Mouse (Mus musculus): ENCODE results near the gene Gm20683. TPM values are rescaled to one million over a fixed set of nuclear protein-coding genes. Genes with fewer than 3 reads are reported as not detected.
"Not testable (repeated sequence)": the region's sequence is repeated elsewhere in the genome, so short reads cannot be mapped to it uniquely, and the experiment has no call there.

The Gm20683 gene
- polyA plus RNA-seq, 1 experiment from 2014 or later = 1.3 TPM

GRCm38 (mm10) chr17:25817662-25818061 lies 23.9 kb downstream of the Gm20683 start:
- H3K4me1 ChIP-seq (replicated peaks; ENCODE audit: control insufficient read depth, insufficient read depth, low read length) = 0 out of 2 replicates have a peak, but pooled peaks cover 2% of the 10 kb centered on the region
- H3K27me3 ChIP-seq (ENCODE audit: control insufficient read depth, insufficient read depth, low read length) = peaks cover 31% of the 10 kb centered on the region
- ATAC-seq (ENCODE audit: low FRiP score) = no peak
- H3K27ac ChIP-seq (ENCODE audit: low read depth, low read length) = no peak overlapping the region
- H3K4me2 ChIP-seq (replicated peaks; ENCODE audit: low read depth, low read length) = no peak overlapping the region
- WGBS = 87% methylated on average over 11 of the region's 11 CpGs
- no peaks in the 10 kb centered on the region for H3K36me3 ChIP-seq (ENCODE audit: control insufficient read depth, insufficient read depth, low read length)
- DNase-seq (ENCODE audit: low spot score) = no peak
- H3K9me3 ChIP-seq (ENCODE audit: control insufficient read depth, low read length) = no peaks in the 10 kb centered on the region
- no peak overlapping the region for H3K4me3 ChIP-seq (ENCODE audit: low read depth, low read length)
- no peak overlapping the region for H3K9ac ChIP-seq (ENCODE audit: low read depth, low read length)

- peak; percentile 87 for DNase-seq (ENCODE audit: low spot score)
- H3K27me3 ChIP-seq (ENCODE audit: control insufficient read depth, insufficient read depth, low read length) = peaks cover 13% of the 10 kb centered on the region
- WGBS = 3% methylated on average over 20 of the region's 20 CpGs
- H3K36me3 ChIP-seq (ENCODE audit: control insufficient read depth, insufficient read depth, low read length) = no peaks in the 10 kb centered on the region
- no peak overlapping the region for H3K27ac ChIP-seq (ENCODE audit: low read depth, low read length)
- H3K9ac ChIP-seq (ENCODE audit: low read depth, low read length) = no peak overlapping the region
- H3K4me3 ChIP-seq (ENCODE audit: low read depth, low read length) = no peak overlapping the region
- H3K4me2 ChIP-seq (replicated peaks; ENCODE audit: low read depth, low read length) = 0 out of 2 replicates have a peak overlapping the region, but pooled peaks have one; percentile 9
- H3K4me1 ChIP-seq (replicated peaks; ENCODE audit: control insufficient read depth, insufficient read depth, low read length) = peaks cover 10% of the 10 kb centered on the region; the same call in 1 of the 2 replicates
- H3K9me3 ChIP-seq (ENCODE audit: control insufficient read depth, low read length) = no peaks in the 10 kb centered on the region
- no peak for ATAC-seq (ENCODE audit: low FRiP score)
Observed at GRCm38 (mm10) chr17:25813471-25813870, 28.1 kb downstream of the Gm20683 start.

- H3K27ac ChIP-seq (ENCODE audit: low read depth, low read length) = no peak overlapping the region
- H3K9me3 ChIP-seq (ENCODE audit: control insufficient read depth, low read length) = no peaks in the 10 kb centered on the region
- no peak overlapping the region for H3K4me3 ChIP-seq (ENCODE audit: low read depth, low read length)
- DNase-seq (ENCODE audit: low spot score) = no peak
- 78% methylated on average over 4 of the region's 4 CpGs for WGBS
- H3K9ac ChIP-seq (ENCODE audit: low read depth, low read length) = no peak overlapping the region
- H3K36me3 ChIP-seq (ENCODE audit: control insufficient read depth, insufficient read depth, low read length) = no peaks in the 10 kb centered on the region
- no peak for ATAC-seq (ENCODE audit: low FRiP score)
- peaks cover 2% of the 10 kb centered on the region; the same call in 1 of the 2 replicates for H3K27me3 ChIP-seq (ENCODE audit: control insufficient read depth, insufficient read depth, low read length)
- peaks cover 10% of the 10 kb centered on the region; the same call in 1 of the 2 replicates for H3K4me1 ChIP-seq (replicated peaks; ENCODE audit: control insufficient read depth, insufficient read depth, low read length)
- peak overlapping the region; percentile 87 for H3K4me2 ChIP-seq (replicated peaks; ENCODE audit: low read depth, low read length)
Observed at GRCm38 (mm10) chr17:25810890-25811289, 30.7 kb downstream of the Gm20683 start.

- Histone ChIP-seq H3K4me2 (replicated peaks; ENCODE audit: low read depth, low read length) (peak overlapping the region; percentile 87), H3K4me3 (ENCODE audit: low read depth, low read length) (peak overlapping the region; percentile 84), H3K27me3 (ENCODE audit: control insufficient read depth, insufficient read depth, low read length) (peaks cover 2% of the 10 kb centered on the region; the same call in 1 of the 2 replicates), H3K9me3 (ENCODE audit: control insufficient read depth, low read length) (no peaks in the 10 kb centered on the region), H3K9ac (ENCODE audit: low read depth, low read length) (peak overlapping the region; percentile 95), H3K4me1 (replicated peaks; ENCODE audit: control insufficient read depth, insufficient read depth, low read length) (peaks cover 10% of the 10 kb centered on the region; the same call in 1 of the 2 replicates), H3K27ac (ENCODE audit: low read depth, low read length) (peak overlapping the region; percentile 98), H3K36me3 (ENCODE audit: control insufficient read depth, insufficient read depth, low read length) (no peaks in the 10 kb centered on the region)
- peak; percentile 49 for DNase-seq (ENCODE audit: low spot score)
- 8% methylated on average over 25 of the region's 25 CpGs for WGBS
- ATAC-seq (ENCODE audit: low FRiP score) = peak; percentile 77
Observed at GRCm38 (mm10) chr17:25809606-25810340, 31.8 kb downstream of the Gm20683 start.

- Histone ChIP-seq H3K9me3 (ENCODE audit: control insufficient read depth, low read length) (no peaks in the 10 kb centered on the region), H3K27ac (ENCODE audit: low read depth, low read length) (peak within 1 kb of the TSS; percentile 98), H3K9ac (ENCODE audit: low read depth, low read length) (peak within 1 kb of the TSS; percentile 95), H3K4me3 (ENCODE audit: low read depth, low read length) (peak within 1 kb of the TSS; percentile 84), H3K27me3 (ENCODE audit: control insufficient read depth, insufficient read depth, low read length) (peaks cover 2% of the 10 kb centered on the region; the same call in 1 of the 2 replicates), H3K4me2 (replicated peaks; ENCODE audit: low read depth, low read length) (peak within 1 kb of the TSS; percentile 87), H3K36me3 (ENCODE audit: control insufficient read depth, insufficient read depth, low read length) (no peaks in the 10 kb centered on the region), H3K4me1 (replicated peaks; ENCODE audit: control insufficient read depth, insufficient read depth, low read length) (peaks cover 10% of the 10 kb centered on the region; the same call in 1 of the 2 replicates)
- ATAC-seq (ENCODE audit: low FRiP score) = peak; percentile 81
- peak; percentile 91 for DNase-seq (ENCODE audit: low spot score)
- under 1% methylated on average over 54 of the region's 100 CpGs for WGBS
Observed at GRCm38 (mm10) chr17:25808789-25809605, 32.6 kb downstream of the Gm20683 start, which contains the start of gene Fbxl16. Fbxl16 (plus strand) TSS chr17:25809085.

GRCm38 (mm10) chr17:25808028-25808427 lies 33.5 kb downstream of the Gm20683 start:
- Histone ChIP-seq H3K9me3 (ENCODE audit: control insufficient read depth, low read length) (no peaks in the 10 kb centered on the region), H3K4me2 (replicated peaks; ENCODE audit: low read depth, low read length) (peak overlapping the region; percentile 87), H3K27ac (ENCODE audit: low read depth, low read length) (peak overlapping the region; percentile 98), H3K4me3 (ENCODE audit: low read depth, low read length) (peak overlapping the region; percentile 84; the same call in 1 of the 2 replicates), H3K9ac (ENCODE audit: low read depth, low read length) (peak overlapping the region; percentile 95; the same call in 1 of the 2 replicates), H3K27me3 (ENCODE audit: control insufficient read depth, insufficient read depth, low read length) (0 out of 2 replicates have a peak, but pooled peaks cover 2% of the 10 kb centered on the region), H3K4me1 (replicated peaks; ENCODE audit: control insufficient read depth, insufficient read depth, low read length) (peaks cover 14% of the 10 kb centered on the region; the same call in 1 of the 2 replicates), H3K36me3 (ENCODE audit: control insufficient read depth, insufficient read depth, low read length) (no peaks in the 10 kb centered on the region)
- DNase-seq (ENCODE audit: low spot score) (no peak), ATAC-seq (ENCODE audit: low FRiP score) (no peak)
- WGBS = 36% methylated on average over 5 of the region's 5 CpGs

GRCm38 (mm10) chr17:25807452-25807851 lies 34.1 kb downstream of the Gm20683 start:
- not testable (repeated sequence) for ATAC-seq (ENCODE audit: low FRiP score)

GRCm38 (mm10) chr17:25806507-25806906 lies 35.1 kb downstream of the Gm20683 start:
- H3K27me3 ChIP-seq (ENCODE audit: control insufficient read depth, insufficient read depth, low read length) = no peaks in the 10 kb centered on the region
- 87% methylated on average over 4 of the region's 4 CpGs for WGBS
- H3K4me3 ChIP-seq (ENCODE audit: low read depth, low read length) = no peak overlapping the region
- H3K9me3 ChIP-seq (ENCODE audit: control insufficient read depth, low read length) = no peaks in the 10 kb centered on the region
- ATAC-seq (ENCODE audit: low FRiP score) (no peak), DNase-seq (ENCODE audit: low spot score) (no peak)
- H3K9ac ChIP-seq (ENCODE audit: low read depth, low read length) = no peak overlapping the region
- no peaks in the 10 kb centered on the region for H3K36me3 ChIP-seq (ENCODE audit: control insufficient read depth, insufficient read depth, low read length)
- no peak overlapping the region for H3K27ac ChIP-seq (ENCODE audit: low read depth, low read length)
- no peak overlapping the region for H3K4me2 ChIP-seq (replicated peaks; ENCODE audit: low read depth, low read length)
- H3K4me1 ChIP-seq (replicated peaks; ENCODE audit: control insufficient read depth, insufficient read depth, low read length) = peaks cover 20% of the 10 kb centered on the region; the same call in 1 of the 2 replicates

More at GRCm38 (mm10) chr17:25807452-25807851, 34.1 kb downstream of the Gm20683 start:
- not testable (repeated sequence) for H3K27ac ChIP-seq (ENCODE audit: low read depth, low read length); DNase-seq (ENCODE audit: low spot score); H3K4me3 ChIP-seq (ENCODE audit: low read depth, low read length); H3K36me3 ChIP-seq (ENCODE audit: control insufficient read depth, insufficient read depth, low read length); H3K4me2 ChIP-seq (replicated peaks; ENCODE audit: low read depth, low read length); H3K9ac ChIP-seq (ENCODE audit: low read depth, low read length); H3K9me3 ChIP-seq (ENCODE audit: control insufficient read depth, low read length); H3K27me3 ChIP-seq (ENCODE audit: control insufficient read depth, insufficient read depth, low read length)
- peaks cover 16% of the 10 kb centered on the region; the same call in 1 of the 2 replicates for H3K4me1 ChIP-seq (replicated peaks; ENCODE audit: control insufficient read depth, insufficient read depth, low read length)
- WGBS = 54% methylated on average over 2 of the region's 2 CpGs
